In genomic region chr1:57776671-57777281, GRCm38 (mm10) we compare ENCODE assay signal across 12 mouse cellular contexts. TPM values are rescaled to one million over a fixed set of nuclear protein-coding genes. Genes with fewer than 3 reads are reported as not detected.
DNase-seq lines count a peak whose midpoint lies in the region; ATAC-seq and TF ChIP-seq lines count a peak whose summit lies in the region.
"Had no signal": no experiment of that assay in that cellular context is flagged by ENCODE, and none has a peak within 500 bp of the region (broad histone marks: within the 10 kb centered on the region; RNA-seq: fewer than 3 reads in every experiment).

No protein-coding gene starts in this region.

- peak; percentile 53 for TF ChIP-seq CTCF in layer of hippocampus, adult 2 months (conservative IDR thresholded peaks at IDR 0.05)

- 36% methylated on average over 5 of the region's 5 CpGs for WGBS in hindbrain, embryonic 11.5 days
- 19% methylated on average over 5 of the region's 5 CpGs for WGBS in midbrain, embryonic 16.5 days

- no peaks in the 10 kb centered on the region for H3K4me1 ChIP-seq in hindbrain, embryonic 11.5 days (replicated peaks; ENCODE audit: control insufficient read depth, insufficient read depth, low read length)
- H3K4me1 ChIP-seq in midbrain, embryonic 16.5 days (ENCODE audit: control insufficient read depth, insufficient read depth, low read length) = peaks cover 12% of the 10 kb centered on the region
- H3K4me1 ChIP-seq: liver, embryonic 15.5 days had no signal

- H3K4me3 ChIP-seq in layer of hippocampus, adult 2 months = no peak overlapping the region
- no peak overlapping the region for H3K4me3 ChIP-seq in hindbrain, embryonic 11.5 days (ENCODE audit: low read depth, low read length)
- H3K4me3 ChIP-seq in midbrain, embryonic 16.5 days (ENCODE audit: low read depth, low read length) = peak overlapping the region; percentile 20
- H3K4me3 ChIP-seq: liver, embryonic 15.5 days had no signal

- H3K4me2 ChIP-seq in hindbrain, embryonic 11.5 days (replicated peaks; ENCODE audit: low read depth, low read length) = no peak overlapping the region
- H3K4me2 ChIP-seq in midbrain, embryonic 16.5 days (ENCODE audit: low read length) = peak overlapping the region; percentile 53
- H3K4me2 ChIP-seq: liver, embryonic 15.5 days had no signal

- H3K36me3 ChIP-seq in hindbrain, embryonic 11.5 days (ENCODE audit: control insufficient read depth, insufficient read depth, low read length) = no peaks in the 10 kb centered on the region
- no peaks in the 10 kb centered on the region for H3K36me3 ChIP-seq in midbrain, embryonic 16.5 days (ENCODE audit: control insufficient read depth, insufficient read depth, low read length)
- H3K36me3 ChIP-seq: liver, embryonic 15.5 days had no signal

- no peak overlapping the region for H3K27ac ChIP-seq in layer of hippocampus, adult 2 months
- H3K27ac ChIP-seq in hindbrain, embryonic 11.5 days (ENCODE audit: low read depth, low read length) = no peak overlapping the region
- H3K27ac ChIP-seq in midbrain, embryonic 16.5 days (ENCODE audit: low read length) = no peak overlapping the region
- H3K27ac ChIP-seq: liver, embryonic 15.5 days had no signal

- no peak overlapping the region for H3K9ac ChIP-seq in hindbrain, embryonic 11.5 days (ENCODE audit: low read depth, low read length)
- H3K9ac ChIP-seq in midbrain, embryonic 16.5 days (ENCODE audit: low read depth, low read length) = 0 out of 2 replicates have a peak overlapping the region, but pooled peaks have one; percentile 7
- H3K9ac ChIP-seq: liver, embryonic 15.5 days had no signal

- no peak for DNase-seq in layer of hippocampus, adult 2 months (ENCODE audit: low spot score in 2 of 2)
- DNase-seq in layer of hippocampus, adult 11-12 months (ENCODE audit: low spot score) = no peak
- DNase-seq in embryo, embryonic 9.5 days (ENCODE audit: extremely low spot score) = peak; percentile 4
- DNase-seq in hindbrain, embryonic 11.5 days (ENCODE audit: low spot score) = peak; percentile 31
- DNase-seq in layer of hippocampus, adult 9-11 months = no peak
- DNase-seq in testis, postnatal 10 days (ENCODE audit: low spot score) = no peak
- DNase-seq: adrenal gland, adult 8-10 months; cerebellum, adult 9-11 months; kidney, postnatal 25 days had no signal

- H3K9me3 ChIP-seq in hindbrain, embryonic 11.5 days (ENCODE audit: control insufficient read depth, low read length) = no peaks in the 10 kb centered on the region
- no peaks in the 10 kb centered on the region for H3K9me3 ChIP-seq in midbrain, embryonic 16.5 days (replicated peaks; ENCODE audit: control insufficient read depth, low read length, poor library complexity, severe bottlenecking)
- H3K9me3 ChIP-seq: liver, embryonic 15.5 days had no signal

- ATAC-seq in hindbrain, embryonic 11.5 days (ENCODE audit: low FRiP score) = no peak
- no peak for ATAC-seq in midbrain, embryonic 16.5 days
- no peak for ATAC-seq in inflammation-experienced regulatory T-cells, adult 6 months

- no peaks in the 10 kb centered on the region for H3K27me3 ChIP-seq in hindbrain, embryonic 11.5 days (ENCODE audit: control insufficient read depth, insufficient read depth, low read length)
- H3K27me3 ChIP-seq in midbrain, embryonic 16.5 days (ENCODE audit: control insufficient read depth, insufficient read depth, low read depth, low read length) = no peaks in the 10 kb centered on the region

RNA-seq across cellular contexts. Expression of gene Spats2l, which starts 2.8 kb away (rescaled TPM):
- total RNA-seq in layer of hippocampus, adult 2 months (2021) = 10 to 100 TPM; 19.6 to 21.6 TPM
- 33.6 and 55.2 TPM in 2 replicates for polyA plus RNA-seq in hindbrain, embryonic 11.5 days (2014; fragmentation: Nextera tagmentation; extraction: Ambion mirVana)
- 83.6 and 88.7 TPM in 2 replicates for polyA plus RNA-seq in midbrain, embryonic 16.5 days (2015; fragmentation: Nextera tagmentation; extraction: Ambion mirVana)
- 1 to 10 TPM in 1 of 3 experiments, under 1 TPM in 2; 0.50 to 2.0 (median 0.73) TPM for polyA plus RNA-seq in inflammation-experienced regulatory T-cells, adult 6 months (2017; shearing (Covaris generic))

Comparison
In these comparisons a context has a peak if more than half of its experiments do, and no peak if none do; other contexts are left out.
1. DNase-seq: peak in embryo, embryonic 9.5 days (single experiment) and hindbrain, embryonic 11.5 days (single experiment); none in layer of hippocampus, adult 2 months (0 of 2), layer of hippocampus, adult 11-12 months (single experiment), layer of hippocampus, adult 9-11 months (single experiment) and testis, postnatal 10 days (single experiment).
2. RNA of gene Spats2l, which starts 2.8 kb away (polyA plus RNA-seq): 83.6 to 88.7 TPM in midbrain, embryonic 16.5 days and 33.6 to 55.2 TPM in hindbrain, embryonic 11.5 days; 0.50 to 2.0 TPM in inflammation-experienced regulatory T-cells, adult 6 months; every median in the first group is over 10 times any median in the second.